Mouse (Mus musculus): ENCODE measurements around the gene Fkbp10. TPM values are rescaled to one million over a fixed set of nuclear protein-coding genes. Genes with fewer than 3 reads are reported as not detected.

The Fkbp10 gene
- polyA plus RNA-seq, 1 experiment from 2014 or later = 38.7 TPM

GRCm38 (mm10) chr11:100396886-100397599 is 18.5 kb upstream of the Fkbp10 start:
- Histone ChIP-seq H3K9me3 (ENCODE audit: control insufficient read depth, low read length) (no peaks in the 10 kb centered on the region), H3K27ac (ENCODE audit: low read depth, low read length) (peak overlapping the region; percentile 17; the same call in 1 of the 2 replicates), H3K9ac (ENCODE audit: low read depth, low read length) (peak overlapping the region; percentile 74), H3K4me1 (replicated peaks; ENCODE audit: control insufficient read depth, insufficient read depth, low read length) (no peaks in the 10 kb centered on the region; the same call in 1 of the 2 replicates), H3K27me3 (ENCODE audit: control insufficient read depth, insufficient read depth, low read length) (peaks cover 16% of the 10 kb centered on the region), H3K4me2 (replicated peaks; ENCODE audit: low read depth, low read length) (peak overlapping the region; percentile 39), H3K36me3 (ENCODE audit: control insufficient read depth, insufficient read depth, low read length) (no peaks in the 10 kb centered on the region), H3K4me3 (ENCODE audit: low read depth, low read length) (peak overlapping the region; percentile 53)
- WGBS = 6% methylated on average over 42 of the region's 42 CpGs
- ATAC-seq (ENCODE audit: low FRiP score) = peak; percentile 8
- DNase-seq (ENCODE audit: low spot score) = peak; percentile 35

- H3K9me3 ChIP-seq (ENCODE audit: control insufficient read depth, low read length) = no peaks in the 10 kb centered on the region
- H3K4me1 ChIP-seq (replicated peaks; ENCODE audit: control insufficient read depth, insufficient read depth, low read length) = no peaks in the 10 kb centered on the region; the same call in 1 of the 2 replicates
- DNase-seq (ENCODE audit: low spot score) (peak; percentile 98), ATAC-seq (ENCODE audit: low FRiP score) (peak; percentile 97)
- peak within 1 kb of the TSS; percentile 53 for H3K4me3 ChIP-seq (ENCODE audit: low read depth, low read length)
- H3K27me3 ChIP-seq (ENCODE audit: control insufficient read depth, insufficient read depth, low read length) = peaks cover 16% of the 10 kb centered on the region
- H3K27ac ChIP-seq (ENCODE audit: low read depth, low read length) = peak within 1 kb of the TSS; percentile 17; the same call in 1 of the 2 replicates
- no peaks in the 10 kb centered on the region for H3K36me3 ChIP-seq (ENCODE audit: control insufficient read depth, insufficient read depth, low read length)
- WGBS = 1% methylated on average over 35 of the region's 37 CpGs
- peak within 1 kb of the TSS; percentile 74 for H3K9ac ChIP-seq (ENCODE audit: low read depth, low read length)
- peak within 1 kb of the TSS; percentile 39 for H3K4me2 ChIP-seq (replicated peaks; ENCODE audit: low read depth, low read length)
Observed at GRCm38 (mm10) chr11:100397600-100398389, 17.7 kb upstream of the Fkbp10 start, which contains the start of gene Jup. Gene Jup, minus strand, starts transcription at chr11:100397763.

- WGBS = 93% methylated on average over 7 of the region's 7 CpGs
- Histone ChIP-seq H3K4me3 (ENCODE audit: low read depth, low read length) (no peak overlapping the region), H3K4me1 (replicated peaks; ENCODE audit: control insufficient read depth, insufficient read depth, low read length) (no peaks in the 10 kb centered on the region; the same call in 1 of the 2 replicates), H3K27me3 (ENCODE audit: control insufficient read depth, insufficient read depth, low read length) (peaks cover 16% of the 10 kb centered on the region), H3K4me2 (replicated peaks; ENCODE audit: low read depth, low read length) (no peak overlapping the region), H3K9ac (ENCODE audit: low read depth, low read length) (no peak overlapping the region), H3K27ac (ENCODE audit: low read depth, low read length) (no peak overlapping the region), H3K36me3 (ENCODE audit: control insufficient read depth, insufficient read depth, low read length) (no peaks in the 10 kb centered on the region), H3K9me3 (ENCODE audit: control insufficient read depth, low read length) (no peaks in the 10 kb centered on the region)
- ATAC-seq (ENCODE audit: low FRiP score) (no peak), DNase-seq (ENCODE audit: low spot score) (no peak)
Observed at GRCm38 (mm10) chr11:100398517-100398916, 17.0 kb upstream of the Fkbp10 start.

GRCm38 (mm10) chr11:100399320-100399719 is 16.2 kb upstream of the Fkbp10 start:
- no peak for DNase-seq (ENCODE audit: low spot score)
- H3K4me1 ChIP-seq (replicated peaks; ENCODE audit: control insufficient read depth, insufficient read depth, low read length) = no peaks in the 10 kb centered on the region; the same call in 1 of the 2 replicates
- no peaks in the 10 kb centered on the region for H3K36me3 ChIP-seq (ENCODE audit: control insufficient read depth, insufficient read depth, low read length)
- H3K27ac ChIP-seq (ENCODE audit: low read depth, low read length) = no peak overlapping the region
- H3K9ac ChIP-seq (ENCODE audit: low read depth, low read length) = no peak overlapping the region
- WGBS = 80% methylated on average over 9 of the region's 9 CpGs
- no peak overlapping the region for H3K4me3 ChIP-seq (ENCODE audit: low read depth, low read length)
- no peak overlapping the region for H3K4me2 ChIP-seq (replicated peaks; ENCODE audit: low read depth, low read length)
- H3K27me3 ChIP-seq (ENCODE audit: control insufficient read depth, insufficient read depth, low read length) = peaks cover 16% of the 10 kb centered on the region
- no peak for ATAC-seq (ENCODE audit: low FRiP score)
- no peaks in the 10 kb centered on the region for H3K9me3 ChIP-seq (ENCODE audit: control insufficient read depth, low read length)

GRCm38 (mm10) chr11:100399727-100400538 is 15.6 kb upstream of the Fkbp10 start:
- H3K4me1 ChIP-seq (replicated peaks; ENCODE audit: control insufficient read depth, insufficient read depth, low read length) = no peaks in the 10 kb centered on the region; the same call in 1 of the 2 replicates
- 81% methylated on average over 12 of the region's 12 CpGs for WGBS
- H3K27ac ChIP-seq (ENCODE audit: low read depth, low read length) = no peak overlapping the region

DNA sequence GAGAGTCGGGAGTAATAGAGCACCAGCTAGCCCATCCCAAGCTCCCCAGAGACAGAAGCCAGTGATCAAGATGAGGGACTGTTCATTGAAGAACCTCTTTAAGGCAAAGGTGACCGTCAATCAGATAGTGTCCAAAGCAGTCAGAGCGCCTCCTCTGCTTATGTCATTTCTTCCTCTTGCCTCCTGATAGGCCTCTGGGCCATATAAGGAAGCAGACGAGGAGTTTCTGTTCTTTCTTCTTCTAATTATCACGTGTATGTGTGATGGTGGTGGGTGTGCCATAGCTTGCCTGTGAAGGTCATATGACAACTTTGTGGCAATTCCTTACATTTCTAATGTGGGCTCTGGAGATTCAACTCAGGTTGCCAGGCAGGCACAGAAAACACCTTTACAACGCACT is 14.7 kb upstream of the Fkbp10 start:
- Histone ChIP-seq H3K4me2 (replicated peaks; ENCODE audit: low read depth, low read length) (no peak overlapping the region), H3K36me3 (ENCODE audit: control insufficient read depth, insufficient read depth, low read length) (no peaks in the 10 kb centered on the region)
- ATAC-seq (ENCODE audit: low FRiP score) = no peak

More at GRCm38 (mm10) chr11:100399727-100400538, 15.6 kb upstream of the Fkbp10 start:
- H3K4me3 ChIP-seq (ENCODE audit: low read depth, low read length) = no peak overlapping the region
- no peaks in the 10 kb centered on the region for H3K36me3 ChIP-seq (ENCODE audit: control insufficient read depth, insufficient read depth, low read length)
- no peak for ATAC-seq (ENCODE audit: low FRiP score)
- no peaks in the 10 kb centered on the region for H3K9me3 ChIP-seq (ENCODE audit: control insufficient read depth, low read length)
- H3K27me3 ChIP-seq (ENCODE audit: control insufficient read depth, insufficient read depth, low read length) = peaks cover 16% of the 10 kb centered on the region
- H3K9ac ChIP-seq (ENCODE audit: low read depth, low read length) = no peak overlapping the region
- H3K4me2 ChIP-seq (replicated peaks; ENCODE audit: low read depth, low read length) = no peak overlapping the region
- DNase-seq (ENCODE audit: low spot score) = no peak

DNA sequence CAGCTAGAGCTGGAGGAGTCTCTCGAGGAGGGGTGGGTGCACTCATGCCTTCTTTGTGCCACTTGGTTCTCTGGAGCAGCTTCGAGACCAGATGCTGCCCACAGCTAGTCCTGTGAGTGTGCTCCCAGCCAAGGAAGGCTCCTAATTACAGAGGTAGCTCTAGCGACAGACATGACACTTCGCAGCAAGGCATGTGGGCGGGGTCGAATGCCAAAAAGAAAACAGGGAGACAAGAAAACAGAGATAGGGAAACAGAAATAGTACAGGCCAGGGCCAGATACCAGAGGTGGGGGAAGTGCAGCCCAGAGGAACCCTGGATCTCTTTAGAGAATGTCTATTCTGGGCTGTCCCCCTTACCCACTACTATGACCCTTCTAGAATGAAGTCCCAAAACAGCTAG is 13.3 kb upstream of the Fkbp10 start:
- no peak overlapping the region for H3K27ac ChIP-seq (ENCODE audit: low read depth, low read length)

More for the DNA sequence above, 14.7 kb upstream of the Fkbp10 start:
- Histone ChIP-seq H3K4me1 (replicated peaks; ENCODE audit: control insufficient read depth, insufficient read depth, low read length) (no peaks in the 10 kb centered on the region; the same call in 1 of the 2 replicates), H3K27me3 (ENCODE audit: control insufficient read depth, insufficient read depth, low read length) (peaks cover 10% of the 10 kb centered on the region), H3K9me3 (ENCODE audit: control insufficient read depth, low read length) (no peaks in the 10 kb centered on the region), H3K27ac (ENCODE audit: low read depth, low read length) (no peak overlapping the region), H3K4me3 (ENCODE audit: low read depth, low read length) (no peak overlapping the region), H3K9ac (ENCODE audit: low read depth, low read length) (no peak overlapping the region)
- 80% methylated on average over 6 of the region's 6 CpGs for WGBS
- no peak for DNase-seq (ENCODE audit: low spot score)

DNA sequence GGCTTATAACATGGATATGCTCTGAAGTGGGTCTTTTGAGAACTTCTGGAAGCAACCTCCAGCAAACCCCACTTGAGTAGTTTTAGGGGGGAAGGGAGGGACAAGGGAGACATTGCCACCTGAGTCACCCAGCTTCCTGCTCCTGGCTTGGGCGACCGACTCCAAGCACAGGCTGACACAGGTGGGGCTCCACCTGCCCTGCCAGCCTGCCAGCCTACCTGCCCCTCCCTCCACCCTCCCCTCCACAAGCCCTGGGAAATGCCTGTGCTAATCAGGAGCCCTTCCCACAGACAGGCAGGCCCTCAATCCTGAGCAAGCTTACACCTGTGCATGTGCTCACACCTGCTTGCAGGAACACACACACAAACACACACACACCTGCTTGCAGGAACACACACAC is 12.8 kb upstream of the Fkbp10 start:
- Histone ChIP-seq H3K9me3 (ENCODE audit: control insufficient read depth, low read length) (no peaks in the 10 kb centered on the region), H3K27me3 (ENCODE audit: control insufficient read depth, insufficient read depth, low read length) (no peaks in the 10 kb centered on the region), H3K9ac (ENCODE audit: low read depth, low read length) (no peak overlapping the region), H3K4me2 (replicated peaks; ENCODE audit: low read depth, low read length) (no peak overlapping the region), H3K27ac (ENCODE audit: low read depth, low read length) (no peak overlapping the region), H3K36me3 (ENCODE audit: control insufficient read depth, insufficient read depth, low read length) (no peaks in the 10 kb centered on the region), H3K4me3 (ENCODE audit: low read depth, low read length) (no peak overlapping the region), H3K4me1 (replicated peaks; ENCODE audit: control insufficient read depth, insufficient read depth, low read length) (no peaks in the 10 kb centered on the region)
- DNase-seq (ENCODE audit: low spot score) = no peak
- WGBS = 75% methylated on average over 2 of the region's 2 CpGs
- no peak for ATAC-seq (ENCODE audit: low FRiP score)

More for the DNA sequence above, 13.3 kb upstream of the Fkbp10 start:
- H3K4me2 ChIP-seq (replicated peaks; ENCODE audit: low read depth, low read length) = no peak overlapping the region
- ATAC-seq (ENCODE audit: low FRiP score) = no peak
- no peaks in the 10 kb centered on the region for H3K9me3 ChIP-seq (ENCODE audit: control insufficient read depth, low read length)
- WGBS = 34% methylated on average over 6 of the region's 6 CpGs
- H3K27me3 ChIP-seq (ENCODE audit: control insufficient read depth, insufficient read depth, low read length) = no peaks in the 10 kb centered on the region
- 0 out of 2 replicates have a peak overlapping the region, but pooled peaks have one; percentile 23 for H3K9ac ChIP-seq (ENCODE audit: low read depth, low read length)
- DNase-seq (ENCODE audit: low spot score) = no peak
- H3K4me1 ChIP-seq (replicated peaks; ENCODE audit: control insufficient read depth, insufficient read depth, low read length) = no peaks in the 10 kb centered on the region
- H3K4me3 ChIP-seq (ENCODE audit: low read depth, low read length) = no peak overlapping the region
- no peaks in the 10 kb centered on the region for H3K36me3 ChIP-seq (ENCODE audit: control insufficient read depth, insufficient read depth, low read length)

Measured in hindbrain, embryonic 11.5 days (tissue).